Mouse (Mus musculus) retina, postnatal 7 days (tissue): ENCODE data around the gene Ddx59.

Source experiments
- DNase-seq: peaks from one replicate; pipeline ENCODE4 v3.0.0-alpha.2; 2012; ENCODE audit warnings: low read depth, low spot score

Gene Ddx59

GRCm38 (mm10) chr1:136414798-136415755, at the start of gene Ddx59:
Gene Ddx59, plus strand, starts transcription at chr1:136415271.
- peak; percentile 86 for DNase-seq

GRCm38 (mm10) chr1:136365986-136366385, 49.1 kb upstream of the Ddx59 start:
- DNase-seq, result no peak

- DNase-seq, result no peak
Measured at GRCm38 (mm10) chr1:136379261-136379660, 35.8 kb upstream of the Ddx59 start.

- no peak for DNase-seq
Measured at GRCm38 (mm10) chr1:136380161-136380560, 34.9 kb upstream of the Ddx59 start.

GRCm38 (mm10) chr1:136380606-136381005, 34.5 kb upstream of the Ddx59 start:
- no peak for DNase-seq

GRCm38 (mm10) chr1:136381169-136381568, 33.9 kb upstream of the Ddx59 start:
- DNase-seq, result no peak

- no peak for DNase-seq
Measured at GRCm38 (mm10) chr1:136381583-136381982, 33.5 kb upstream of the Ddx59 start.

- no peak for DNase-seq
Measured at GRCm38 (mm10) chr1:136386914-136387313, 28.2 kb upstream of the Ddx59 start.

- DNase-seq, result no peak
Measured at GRCm38 (mm10) chr1:136394506-136394905, 20.6 kb upstream of the Ddx59 start.

- no peak for DNase-seq
Measured at GRCm38 (mm10) chr1:136395073-136395472, 20.0 kb upstream of the Ddx59 start.

- DNase-seq, result no peak
Measured at GRCm38 (mm10) chr1:136401281-136401680, 13.8 kb upstream of the Ddx59 start.

- DNase-seq, result no peak
Measured at GRCm38 (mm10) chr1:136409631-136410030, 5.4 kb upstream of the Ddx59 start.

GRCm38 (mm10) chr1:136415756-136416126, 670 bp downstream of the Ddx59 start:
- no peak for DNase-seq

- DNase-seq, result no peak
Measured at GRCm38 (mm10) chr1:136418393-136418792, 3.3 kb downstream of the Ddx59 start.

GRCm38 (mm10) chr1:136427166-136427969, 12.3 kb downstream of the Ddx59 start:
- no peak for DNase-seq

GRCm38 (mm10) chr1:136428981-136429380, 13.9 kb downstream of the Ddx59 start:
- DNase-seq, result no peak

GRCm38 (mm10) chr1:136430126-136430818, 15.2 kb downstream of the Ddx59 start:
- DNase-seq, result no peak

- no peak for DNase-seq
Measured at GRCm38 (mm10) chr1:136440741-136441140, 25.7 kb downstream of the Ddx59 start.

GRCm38 (mm10) chr1:136442809-136443208, 27.7 kb downstream of the Ddx59 start:
- DNase-seq, result no peak

GRCm38 (mm10) chr1:136444555-136445255, 29.6 kb downstream of the Ddx59 start:
- no peak for DNase-seq

- no peak for DNase-seq
Measured at GRCm38 (mm10) chr1:136446933-136447332, 31.9 kb downstream of the Ddx59 start.
